Mouse (Mus musculus) limb, embryonic 15.5 days (tissue): ENCODE results near the gene Tmtc2. TPM values are rescaled to one million over a fixed set of nuclear protein-coding genes. Genes with fewer than 3 reads are reported as not detected.
A peak's percentile ranks its signal among the peaks of the same experiment; 100 is the strongest.

ENCODE experiments used
- ATAC-seq: fragments of 200-750 bp; cut with Nextera tagmentation; 2 replicates; pipeline ENCODE4 v1.8.0; 2017; ENCODE audit warnings: low read depth, moderate TSS enrichment; ENCODE audit not compliant: insufficient number of reproducible peaks, low FRiP score, low TSS enrichment
- H3K27ac ChIP-seq: fragments of 300-500 bp; sonication (generic); 2 replicates; pipeline ENCODE4 v1.5.1; 2015; ENCODE audit warnings: moderate library complexity, mild to moderate bottlenecking, inconsistent platforms
- H3K27me3 ChIP-seq: fragments of 300-500 bp; sonication (generic); 2 replicates; pipeline ENCODE4 v1.6.1; 2015; ENCODE audit warnings: inconsistent platforms
- H3K36me3 ChIP-seq: fragments of 300-500 bp; sonication (generic); 2 replicates; pipeline ENCODE4 v1.6.1; 2015; ENCODE audit warnings: inconsistent platforms
- H3K4me1 ChIP-seq: fragments of 300-500 bp; sonication (generic); 2 replicates; pipeline ENCODE4 v1.6.1; 2015; ENCODE audit warnings: inconsistent platforms
- H3K4me2 ChIP-seq: fragments of 300-500 bp; sonication (generic); 2 replicates; pipeline ENCODE4 v1.6.1; 2015; ENCODE audit warnings: mild to moderate bottlenecking, inconsistent platforms
- H3K4me3 ChIP-seq: fragments of 300-500 bp; sonication (generic); 2 replicates; pipeline ENCODE4 v1.5.1; 2015; ENCODE audit warnings: mild to moderate bottlenecking, inconsistent platforms
- H3K9ac ChIP-seq: fragments of 300-500 bp; sonication (generic); 2 replicates; pipeline ENCODE4 v1.6.1; 2015; ENCODE audit warnings: inconsistent platforms
- H3K9me3 ChIP-seq: fragments of 300-500 bp; sonication (generic); 2 replicates; pipeline ENCODE4 v1.6.1; 2016; ENCODE audit warnings: inconsistent platforms
- WGBS: fragments of 180-500 bp; shearing (Covaris S2); methylation state at CpG from one replicate; pipeline ENCODE4 v1.1.7; 2015; 5-methylcytosine and 5-hydroxymethylcytosine counted together
- polyA plus RNA-seq: library from polyadenylated mRNA; unstranded; fragments of >200 nt; fragmentation: Nextera tagmentation; extraction: Ambion mirVana; gene quantifications from 2 replicates; pipeline ENCODE4 v1.2.1, GENCODE M21; 2015

The Tmtc2 gene
- polyA plus RNA-seq, 1 experiment from 2014 or later, result 22.0 TPM

GRCm38 (mm10) chr10:105542081-105542480 is 32.2 kb downstream of the Tmtc2 start:
- ATAC-seq, result no peak
- Histone ChIP-seq H3K4me1 (no peaks in the 10 kb centered on the region), H3K36me3 (no peaks in the 10 kb centered on the region), H3K9ac (no peak overlapping the region), H3K27ac (no peak overlapping the region), H3K4me2 (no peak overlapping the region), H3K27me3 (no peaks in the 10 kb centered on the region), H3K4me3 (no peak overlapping the region), H3K9me3 (no peaks in the 10 kb centered on the region)
- WGBS, result 85% methylated on average over 6 of the region's 6 CpGs

- no peak overlapping the region for H3K9ac ChIP-seq
- no peaks in the 10 kb centered on the region for H3K9me3 ChIP-seq
- ATAC-seq, result no peak
- no peak overlapping the region for H3K4me2 ChIP-seq
- 77% methylated on average over 5 of the region's 5 CpGs for WGBS
- no peak overlapping the region for H3K4me3 ChIP-seq
- no peaks in the 10 kb centered on the region for H3K4me1 ChIP-seq
- H3K27me3 ChIP-seq, result no peaks in the 10 kb centered on the region
- H3K27ac ChIP-seq, result no peak overlapping the region
- no peaks in the 10 kb centered on the region for H3K36me3 ChIP-seq
Measured at GRCm38 (mm10) chr10:105539697-105540096, 34.6 kb downstream of the Tmtc2 start.

- H3K36me3 ChIP-seq, result no peaks in the 10 kb centered on the region
- 80% methylated on average over 4 of the region's 4 CpGs for WGBS
- no peaks in the 10 kb centered on the region for H3K27me3 ChIP-seq
- no peak overlapping the region for H3K4me3 ChIP-seq
- no peak overlapping the region; the same call in 1 of the 2 replicates for H3K27ac ChIP-seq
- no peaks in the 10 kb centered on the region for H3K9me3 ChIP-seq
- H3K4me1 ChIP-seq, result no peaks in the 10 kb centered on the region
- no peak overlapping the region for H3K9ac ChIP-seq
- no peak for ATAC-seq
- H3K4me2 ChIP-seq, result no peak overlapping the region
Measured at GRCm38 (mm10) chr10:105536910-105537309, 37.3 kb downstream of the Tmtc2 start.

GRCm38 (mm10) chr10:105535848-105536247 is 38.4 kb downstream of the Tmtc2 start:
- Histone ChIP-seq H3K36me3 (no peaks in the 10 kb centered on the region), H3K27ac (no peak overlapping the region)
- no peak for ATAC-seq

GRCm38 (mm10) chr10:105532747-105533146 is 41.5 kb downstream of the Tmtc2 start:
- Histone ChIP-seq H3K9me3 (no peaks in the 10 kb centered on the region), H3K4me1 (no peaks in the 10 kb centered on the region), H3K9ac (no peak overlapping the region), H3K36me3 (no peaks in the 10 kb centered on the region), H3K27ac (no peak overlapping the region), H3K27me3 (no peaks in the 10 kb centered on the region), H3K4me3 (no peak overlapping the region), H3K4me2 (no peak overlapping the region)
- WGBS, result 36% methylated on average over 7 of the region's 7 CpGs
- no peak for ATAC-seq

More at GRCm38 (mm10) chr10:105535848-105536247, 38.4 kb downstream of the Tmtc2 start:
- no peaks in the 10 kb centered on the region for H3K27me3 ChIP-seq
- no peak overlapping the region for H3K4me2 ChIP-seq
- H3K9ac ChIP-seq, result no peak overlapping the region
- no peaks in the 10 kb centered on the region for H3K4me1 ChIP-seq
- H3K9me3 ChIP-seq, result no peaks in the 10 kb centered on the region
- no peak overlapping the region for H3K4me3 ChIP-seq

- WGBS, result 77% methylated on average over 5 of the region's 5 CpGs
- no peak for ATAC-seq
- Histone ChIP-seq H3K27me3 (no peaks in the 10 kb centered on the region), H3K36me3 (no peaks in the 10 kb centered on the region), H3K4me1 (no peaks in the 10 kb centered on the region), H3K9ac (no peak overlapping the region), H3K9me3 (no peaks in the 10 kb centered on the region), H3K4me2 (no peak overlapping the region), H3K4me3 (no peak overlapping the region), H3K27ac (no peak overlapping the region)
Measured at GRCm38 (mm10) chr10:105532019-105532525, 42.2 kb downstream of the Tmtc2 start.

GRCm38 (mm10) chr10:105531080-105531894 is 43.0 kb downstream of the Tmtc2 start:
- Histone ChIP-seq H3K4me1 (no peaks in the 10 kb centered on the region), H3K27me3 (no peaks in the 10 kb centered on the region), H3K9me3 (no peaks in the 10 kb centered on the region), H3K9ac (no peak overlapping the region), H3K4me3 (no peak overlapping the region), H3K36me3 (no peaks in the 10 kb centered on the region), H3K4me2 (no peak overlapping the region), H3K27ac (no peak overlapping the region)
- ATAC-seq, result no peak
- 84% methylated on average over 9 of the region's 9 CpGs for WGBS

- Histone ChIP-seq H3K4me1 (peaks cover 18% of the 10 kb centered on the region), H3K9me3 (no peaks in the 10 kb centered on the region), H3K27me3 (no peaks in the 10 kb centered on the region), H3K9ac (no peak overlapping the region), H3K4me2 (no peak overlapping the region), H3K27ac (0 out of 2 replicates have a peak overlapping the region, but pooled peaks have one; percentile 27), H3K4me3 (no peak overlapping the region), H3K36me3 (no peaks in the 10 kb centered on the region)
- no peak; the same call in 1 of the 2 replicates for ATAC-seq
- 11% methylated on average over 8 of the region's 8 CpGs for whole genome bisulfite sequencing
Measured at GRCm38 (mm10) chr10:105523405-105524088, 50.7 kb downstream of the Tmtc2 start.

- no peak overlapping the region for H3K9ac ChIP-seq
- H3K4me1 ChIP-seq, result peaks cover 18% of the 10 kb centered on the region
- no peak overlapping the region for H3K4me2 ChIP-seq
- H3K36me3 ChIP-seq, result no peaks in the 10 kb centered on the region
- H3K27ac ChIP-seq, result no peak overlapping the region
- no peaks in the 10 kb centered on the region for H3K9me3 ChIP-seq
- ATAC-seq, result no peak
- H3K27me3 ChIP-seq, result no peaks in the 10 kb centered on the region
- no peak overlapping the region for H3K4me3 ChIP-seq
- 38% methylated on average over 7 of the region's 7 CpGs for WGBS
Measured at GRCm38 (mm10) chr10:105522431-105522830, 51.8 kb downstream of the Tmtc2 start.

GRCm38 (mm10) chr10:105519154-105519806 is 55.0 kb downstream of the Tmtc2 start:
- no peak for ATAC-seq
- 51% methylated on average over 6 of the region's 6 CpGs for WGBS
- Histone ChIP-seq H3K9ac (no peak overlapping the region), H3K36me3 (no peaks in the 10 kb centered on the region), H3K4me3 (no peak overlapping the region), H3K9me3 (no peaks in the 10 kb centered on the region), H3K4me2 (no peak overlapping the region), H3K27me3 (no peaks in the 10 kb centered on the region), H3K4me1 (peaks cover 17% of the 10 kb centered on the region), H3K27ac (no peak overlapping the region; the same call in 1 of the 2 replicates)

- no peak for ATAC-seq
Measured at GRCm38 (mm10) chr10:105518144-105518543, 56.1 kb downstream of the Tmtc2 start.

More at GRCm38 (mm10) chr10:105518144-105518543, 56.1 kb downstream of the Tmtc2 start:
- Histone ChIP-seq H3K4me3 (no peak overlapping the region), H3K4me1 (0 out of 2 replicates have a peak, but pooled peaks cover 10% of the 10 kb centered on the region), H3K27me3 (no peaks in the 10 kb centered on the region), H3K9me3 (no peaks in the 10 kb centered on the region), H3K9ac (no peak overlapping the region), H3K4me2 (no peak overlapping the region), H3K27ac (no peak overlapping the region), H3K36me3 (no peaks in the 10 kb centered on the region)
- WGBS, result 93% methylated on average over 9 of the region's 9 CpGs
